Mouse (Mus musculus) CH12.LX (cell line): ENCODE results near the gene Prlh.

Source experiments
- CTCF ChIP-seq, 2 experiments: IDR thresholded peaks in 1 of 2; conservative IDR thresholded peaks in 1 of 2; 2 replicates each; pipeline ENCODE4 v1.5.1; 2011 to 2012; ENCODE audit warnings: low read depth in 2 of 2, low read length in 2 of 2, improper control_type of control experiment in 1 of 2, inconsistent platforms in 1 of 2, mild to moderate bottlenecking in 1 of 2, moderate library complexity in 1 of 2
- E2F4 ChIP-seq: IDR thresholded peaks from 2 replicates; pipeline ENCODE4 v1.6.1; 2011; ENCODE audit warnings: low read depth, low read length, improper control_type of control experiment; ENCODE audit not compliant: insufficient replicate concordance
- ETS1 ChIP-seq: conservative IDR thresholded peaks from 2 replicates; pipeline ENCODE4 v1.6.1; 2012; ENCODE audit warnings: low read depth, mild to moderate bottlenecking, inconsistent platforms, low read length, improper control_type of control experiment, moderate library complexity
- KAT2A ChIP-seq: IDR thresholded peaks from 2 replicates; pipeline ENCODE4 v1.6.1; 2012; ENCODE audit warnings: low read length, improper control_type of control experiment, inconsistent platforms; ENCODE audit not compliant: insufficient replicate concordance
- MAFK ChIP-seq: IDR thresholded peaks from 2 replicates; pipeline ENCODE4 v1.6.1; 2011; ENCODE audit warnings: low read length, improper control_type of control experiment; ENCODE audit not compliant: insufficient replicate concordance
- MEF2A ChIP-seq: IDR thresholded peaks from 2 replicates; pipeline ENCODE4 v1.6.1; 2014; ENCODE audit warnings: low read depth, mild to moderate bottlenecking, inconsistent platforms, low read length, improper control_type of control experiment, borderline replicate concordance
- MXI1 ChIP-seq: IDR thresholded peaks from 2 replicates; pipeline ENCODE4 v1.6.1; 2011; ENCODE audit warnings: mild to moderate bottlenecking, low read depth, low read length, improper control_type of control experiment
- NELFE ChIP-seq: IDR thresholded peaks from 2 replicates; pipeline ENCODE4 v1.6.1; 2011; ENCODE audit warnings: low read depth, low read length, improper control_type of control experiment
- POLR2A ChIP-seq: IDR thresholded peaks from 2 replicates; pipeline ENCODE4 v1.6.1; 2011; ENCODE audit warnings: low read depth, mild to moderate bottlenecking, improper control_type of control experiment, low read length
- ZC3H11A ChIP-seq: IDR thresholded peaks from 2 replicates; pipeline ENCODE4 v1.6.1; 2012; ENCODE audit warnings: low read depth, mild to moderate bottlenecking, inconsistent platforms, low read length, improper control_type of control experiment
- ZKSCAN1 ChIP-seq: IDR thresholded peaks from 2 replicates; pipeline ENCODE4 v1.6.1; 2012; ENCODE audit warnings: low read depth, inconsistent platforms, low read length, improper control_type of control experiment, borderline replicate concordance

DNA sequence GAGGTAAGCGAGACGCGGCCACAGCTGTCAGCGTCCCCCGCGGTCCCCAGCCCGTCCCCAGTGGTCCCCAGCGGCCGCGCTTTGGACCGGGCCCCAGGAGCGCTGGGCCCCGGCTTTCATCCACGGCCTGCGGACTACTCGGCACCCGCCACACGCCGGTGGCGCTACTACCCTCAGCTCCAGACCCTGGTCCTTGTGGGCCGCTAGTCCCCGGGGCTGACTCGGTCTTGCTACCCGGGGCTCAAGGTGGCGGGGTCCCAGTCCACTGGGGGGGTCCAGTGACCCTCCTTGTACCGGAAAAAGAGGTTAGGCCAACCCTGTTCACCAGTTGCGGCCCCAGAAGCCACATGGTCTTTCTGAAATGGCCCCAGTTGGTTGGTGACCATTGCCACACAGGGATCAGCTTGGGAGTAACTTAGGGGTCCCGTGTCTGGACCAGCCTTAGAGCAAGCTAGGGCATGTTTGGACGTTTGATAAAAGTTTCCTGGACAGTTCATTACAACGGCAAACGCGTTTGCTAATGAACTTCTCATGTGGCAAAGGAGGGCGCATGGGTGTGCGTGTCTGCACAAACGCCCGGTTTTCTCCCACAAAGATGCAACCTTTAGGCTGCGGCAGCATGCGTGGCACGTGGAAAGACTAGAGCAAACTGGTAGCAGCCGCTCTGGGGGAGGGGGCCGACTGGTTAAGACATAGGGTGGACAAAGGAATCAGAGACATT is 46.1 kb downstream of the Prlh start:
- TF ChIP-seq POLR2A (no peak), E2F4 (no peak), MXI1 (no peak), ZC3H11A (no peak), CTCF (conservative IDR thresholded peaks at IDR 0.05 in 1 of 2, IDR thresholded peaks at IDR 0.05 in 1 of 2; ENCODE audit: low read depth in 2 of 2, low read length in 2 of 2) (no peak), MEF2A (no peak), ETS1 (no peak), KAT2A (no peak), ZKSCAN1 (no peak), NELFE (no peak), MAFK (no peak)
